Mouse (Mus musculus) mesoderm, embryonic 11.5 days (tissue): ENCODE measurements around the gene Plcg2.

ENCODE experiments used
- DNase-seq: peaks from one replicate; pipeline ENCODE4 v3.0.0-alpha.2; 2012; ENCODE audit warnings: low read depth, low spot score

Plcg2 gene

GRCm38 (mm10) chr8:117632532-117632931 lies 134.4 kb downstream of the Plcg2 start:
- DNase-seq: no peak

- DNase-seq: no peak
These were observed 136.3 kb downstream of the Plcg2 start for GRCm38 (mm10) chr8:117634406-117634805.

GRCm38 (mm10) chr8:117637462-117637861 lies 139.4 kb downstream of the Plcg2 start:
- no peak for DNase-seq

GRCm38 (mm10) chr8:117639631-117640030 lies 141.5 kb downstream of the Plcg2 start:
- DNase-seq: no peak

- no peak for DNase-seq
These were observed 147.4 kb downstream of the Plcg2 start for GRCm38 (mm10) chr8:117645486-117645885.

GRCm38 (mm10) chr8:117646020-117646419 lies 147.9 kb downstream of the Plcg2 start:
- DNase-seq: peak; percentile 63

GRCm38 (mm10) chr8:117646440-117646839 lies 148.3 kb downstream of the Plcg2 start:
- no peak for DNase-seq

GRCm38 (mm10) chr8:117652318-117652717 lies 154.2 kb downstream of the Plcg2 start:
- no peak for DNase-seq

GRCm38 (mm10) chr8:117658990-117659389 lies 160.9 kb downstream of the Plcg2 start:
- no peak for DNase-seq

GRCm38 (mm10) chr8:117660358-117661031 lies 162.4 kb downstream of the Plcg2 start:
- DNase-seq: peak; percentile 82

GRCm38 (mm10) chr8:117667349-117668124 lies 169.4 kb downstream of the Plcg2 start:
- no peak for DNase-seq

- DNase-seq: no peak
These were observed 172.4 kb downstream of the Plcg2 start for GRCm38 (mm10) chr8:117670461-117670860.

GRCm38 (mm10) chr8:117672558-117672957 lies 174.5 kb downstream of the Plcg2 start:
- no peak for DNase-seq

GRCm38 (mm10) chr8:117673430-117673830 lies 175.3 kb downstream of the Plcg2 start, which contains the start of gene Sdr42e1:
Sdr42e1 (minus strand) TSS chr8:117673689.
- DNase-seq: no peak

GRCm38 (mm10) chr8:117675171-117675570 lies 177.1 kb downstream of the Plcg2 start:
- no peak for DNase-seq

- DNase-seq: no peak
These were observed 178.4 kb downstream of the Plcg2 start for GRCm38 (mm10) chr8:117676460-117676859.

- no peak for DNase-seq
These were observed 178.9 kb downstream of the Plcg2 start for GRCm38 (mm10) chr8:117677011-117677410.

- DNase-seq: no peak
These were observed 180.6 kb downstream of the Plcg2 start for GRCm38 (mm10) chr8:117678650-117679049.

- DNase-seq: no peak
These were observed 185.9 kb downstream of the Plcg2 start for GRCm38 (mm10) chr8:117683925-117684472.

GRCm38 (mm10) chr8:117684504-117684903 lies 186.4 kb downstream of the Plcg2 start:
- DNase-seq: peak; percentile 44
